Mouse (Mus musculus): ENCODE results near the gene Slc5a5.
A peak's percentile ranks its signal among the peaks of the same experiment; 100 is the strongest.

Gene Slc5a5

GRCm38 (mm10) chr8:70880546-70880945 lies 12.0 kb downstream of the Slc5a5 start:
- no peak for DNase-seq (ENCODE audit: low read depth, low spot score)

- DNase-seq (ENCODE audit: low read depth, low spot score), result no peak
Measured at GRCm38 (mm10) chr8:70880126-70880525, 12.4 kb downstream of the Slc5a5 start.

GRCm38 (mm10) chr8:70879500-70879899 lies 13.1 kb downstream of the Slc5a5 start:
- no peak for DNase-seq (ENCODE audit: low read depth, low spot score)

GRCm38 (mm10) chr8:70878178-70878577 lies 14.4 kb downstream of the Slc5a5 start:
- DNase-seq (ENCODE audit: low read depth, low spot score), result no peak

GRCm38 (mm10) chr8:70876382-70876781 lies 16.2 kb downstream of the Slc5a5 start:
- no peak for DNase-seq (ENCODE audit: low read depth, low spot score)

- DNase-seq (ENCODE audit: low read depth, low spot score), result no peak
Measured at GRCm38 (mm10) chr8:70874441-70874840, 18.1 kb downstream of the Slc5a5 start.

- peak; percentile 92 for DNase-seq (ENCODE audit: low read depth, low spot score)
Measured at GRCm38 (mm10) chr8:70873364-70873985, 19.1 kb downstream of the Slc5a5 start, which contains the start of gene Ccdc124. Ccdc124 (minus strand) TSS chr8:70873935.

- DNase-seq (ENCODE audit: low read depth, low spot score), result no peak
Measured at GRCm38 (mm10) chr8:70872643-70873363, 19.8 kb downstream of the Slc5a5 start.

GRCm38 (mm10) chr8:70871195-70871807 lies 21.3 kb downstream of the Slc5a5 start:
- DNase-seq (ENCODE audit: low read depth, low spot score), result no peak

GRCm38 (mm10) chr8:70869601-70870041 lies 22.9 kb downstream of the Slc5a5 start:
- peak; percentile 84 for DNase-seq (ENCODE audit: low read depth, low spot score)

- no peak for DNase-seq (ENCODE audit: low read depth, low spot score)
Measured at GRCm38 (mm10) chr8:70869199-70869571, 23.4 kb downstream of the Slc5a5 start.

GRCm38 (mm10) chr8:70868559-70869198 lies 23.9 kb downstream of the Slc5a5 start:
- DNase-seq (ENCODE audit: low read depth, low spot score), result peak; percentile 56

- no peak for DNase-seq (ENCODE audit: low read depth, low spot score)
Measured at GRCm38 (mm10) chr8:70866566-70866965, 26.0 kb downstream of the Slc5a5 start.

- no peak for DNase-seq (ENCODE audit: low read depth, low spot score)
Measured at GRCm38 (mm10) chr8:70866001-70866520, 26.5 kb downstream of the Slc5a5 start.

GRCm38 (mm10) chr8:70865350-70866000 lies 27.1 kb downstream of the Slc5a5 start:
- DNase-seq (ENCODE audit: low read depth, low spot score), result peak; percentile 100

GRCm38 (mm10) chr8:70864712-70865221 lies 27.8 kb downstream of the Slc5a5 start:
- DNase-seq (ENCODE audit: low read depth, low spot score), result peak; percentile 47

- no peak for DNase-seq (ENCODE audit: low read depth, low spot score)
Measured at GRCm38 (mm10) chr8:70863956-70864711, 28.4 kb downstream of the Slc5a5 start.

GRCm38 (mm10) chr8:70862824-70863641 lies 29.5 kb downstream of the Slc5a5 start, which contains the start of gene Kcnn1:
Kcnn1 (minus strand) TSS chr8:70863258.
- DNase-seq (ENCODE audit: low read depth, low spot score), result peak; percentile 57

GRCm38 (mm10) chr8:70857516-70857915 lies 35.0 kb downstream of the Slc5a5 start:
- no peak for DNase-seq (ENCODE audit: low read depth, low spot score)
